Mouse (Mus musculus) MEL (cell line): ENCODE measurements at regions not wholly inside any gene's neighbourhood (a gene's known extent, or its start where the extent isn't known, plus 50 kb on each side); places are given as distances from the start of the nearest gene placed in this dataset.

Experiments
- BHLHE40 ChIP-seq: IDR thresholded peaks from 2 replicates; pipeline ENCODE4 v1.6.1; 2012; ENCODE audit warnings: low read depth, mild to moderate bottlenecking, inconsistent platforms, low read length, improper control_type of control experiment, borderline replicate concordance
- ETS1 ChIP-seq: IDR thresholded peaks from 2 replicates; pipeline ENCODE4 v1.6.1; 2012; ENCODE audit warnings: low read depth, mild to moderate bottlenecking, inconsistent platforms, low read length, improper control_type of control experiment, moderate library complexity
- GABPA ChIP-seq: IDR thresholded peaks from 2 replicates; pipeline ENCODE4 v1.6.1; 2012; ENCODE audit warnings: low read depth, mild to moderate bottlenecking, inconsistent platforms, low read length, improper control_type of control experiment, moderate library complexity
- GATA1 ChIP-seq: IDR thresholded peaks from 2 replicates; pipeline ENCODE4 v1.6.1; 2011; ENCODE audit warnings: low read depth, low read length, improper control_type of control experiment
- HCFC1 ChIP-seq: IDR thresholded peaks from 2 replicates; pipeline ENCODE4 v1.6.1; 2012; ENCODE audit warnings: low read depth, mild to moderate bottlenecking, inconsistent platforms, low read length, improper control_type of control experiment, moderate library complexity
- POLR2A ChIP-seq, 2 experiments: IDR thresholded peaks; 2 replicates each; pipeline ENCODE4 v1.6.1; 2011 to 2012; ENCODE audit warnings: low read length in 2 of 2, mild to moderate bottlenecking in 2 of 2, control low read depth in 1 of 2, improper control_type of control experiment in 1 of 2, low read depth in 1 of 2, moderate library complexity in 1 of 2; ENCODE audit not compliant: control insufficient read depth in 1 of 2, insufficient read depth in 1 of 2, poor library complexity in 1 of 2
- POLR2AphosphoS5 ChIP-seq: IDR thresholded peaks from 2 replicates; pipeline ENCODE4 v1.6.1; 2012; ENCODE audit warnings: low read depth, borderline replicate concordance, mild to moderate bottlenecking, inconsistent platforms, low read length, moderate library complexity, mixed read lengths
- TAL1 ChIP-seq: IDR thresholded peaks from 2 replicates; pipeline ENCODE4 v1.6.1; 2012; ENCODE audit warnings: mild to moderate bottlenecking, inconsistent platforms, low read length, moderate library complexity, mixed read lengths
- TCF12 ChIP-seq: IDR thresholded peaks from 2 replicates; pipeline ENCODE4 v1.6.1; 2014; ENCODE audit warnings: low read depth, mild to moderate bottlenecking, inconsistent platforms, low read length, improper control_type of control experiment, moderate library complexity

DNA sequence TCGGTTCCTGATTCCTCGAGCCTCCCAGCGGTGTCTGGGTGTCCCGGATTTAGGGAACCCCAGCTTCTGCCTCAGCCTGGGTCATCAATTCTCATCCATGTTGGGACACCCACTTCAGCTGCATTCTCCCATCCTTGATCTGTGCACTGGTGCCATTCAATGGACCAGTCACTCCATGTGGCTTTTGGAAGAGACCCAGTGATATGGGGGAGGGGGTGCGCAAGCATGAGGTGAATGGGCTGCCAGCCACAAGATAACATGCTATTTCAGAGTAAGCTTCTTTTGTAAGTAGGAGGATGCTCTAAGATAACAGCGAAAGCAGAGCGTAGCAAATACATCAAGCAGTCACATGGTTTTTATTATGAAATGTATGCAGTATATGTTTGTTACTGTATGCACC lies 963.1 kb downstream of the 4930447A16Rik start:
- TF ChIP-seq POLR2A (IDR thresholded peaks at IDR 0.05; ENCODE audit: control insufficient read depth in 1 of 2, insufficient read depth in 1 of 2, low read depth in 1 of 2, low read length in 2 of 2, poor library complexity in 1 of 2) (no peak), GABPA (no peak), TCF12 (no peak), TAL1 (0 out of 2 replicates have a peak, but pooled peaks have one; percentile 1), GATA1 (peak; percentile 40; the same call in 1 of the 2 replicates), POLR2AphosphoS5 (no peak), BHLHE40 (no peak), ETS1 (no peak), HCFC1 (no peak)
